Mouse (Mus musculus) intestine, postnatal 0 days (tissue): ENCODE results near the gene Cxcl17. TPM values are rescaled to one million over a fixed set of nuclear protein-coding genes. Genes with fewer than 3 reads are reported as not detected.

Source experiments
- ATAC-seq: fragments of 200-750 bp; cut with Nextera tagmentation; 2 replicates; pipeline ENCODE4 v1.8.0; 2017; ENCODE audit warnings: mild to moderate bottlenecking, moderate TSS enrichment, moderate library complexity
- H3K27ac ChIP-seq: fragments of 300-500 bp; sonication (generic); 2 replicates; pipeline ENCODE4 v1.5.1; 2014; ENCODE audit warnings: mild to moderate bottlenecking, low read depth, low read length, moderate library complexity
- H3K27me3 ChIP-seq: fragments of 300-500 bp; sonication (generic); replicated peaks from 2 replicates; pipeline ENCODE4 v1.6.1; 2014; ENCODE audit warnings: low read length, mixed read lengths; ENCODE audit not compliant: control insufficient read depth, insufficient read depth
- H3K36me3 ChIP-seq: fragments of 300-500 bp; sonication (generic); 2 replicates; pipeline ENCODE4 v1.6.1; 2014; ENCODE audit warnings: mild to moderate bottlenecking, moderate library complexity; ENCODE audit not compliant: control insufficient read depth, insufficient read depth
- H3K4me1 ChIP-seq: fragments of 300-500 bp; sonication (generic); replicated peaks from 2 replicates; pipeline ENCODE4 v1.6.1; 2014; ENCODE audit warnings: antibody characterized with exemption, low read length, mixed read lengths; ENCODE audit not compliant: control insufficient read depth, insufficient read depth
- H3K4me2 ChIP-seq: fragments of 300-500 bp; sonication (generic); replicated peaks from 2 replicates; pipeline ENCODE4 v1.6.1; 2014; ENCODE audit warnings: low read depth, mild to moderate bottlenecking, moderate library complexity
- H3K4me3 ChIP-seq: fragments of 300-500 bp; sonication (generic); 2 replicates; pipeline ENCODE4 v1.5.1; 2014; ENCODE audit warnings: low read depth, low read length
- H3K9ac ChIP-seq: fragments of 300-500 bp; sonication (generic); 2 replicates; pipeline ENCODE4 v1.6.1; 2014; ENCODE audit warnings: mild to moderate bottlenecking, low read depth, low read length
- H3K9me3 ChIP-seq: fragments of 300-500 bp; sonication (generic); 2 replicates; pipeline ENCODE4 v1.6.1; 2016; ENCODE audit warnings: mixed run types; ENCODE audit not compliant: control insufficient read depth
- CTCF ChIP-seq: sonication (generic); IDR thresholded peaks from 2 replicates; pipeline ENCODE4 v1.5.1; 2016; ENCODE audit warnings: low read depth, mild to moderate bottlenecking, control low read depth, antibody characterized with exemption, moderate library complexity
- WGBS: fragments of 180-500 bp; shearing (Covaris S2); extraction: QIAGEN DNeasy Blood & Tissue Kit; methylation state at CpG from one replicate; pipeline ENCODE4 v1.1.7; 2014; 5-methylcytosine and 5-hydroxymethylcytosine counted together
- polyA plus RNA-seq: library from polyadenylated mRNA; unstranded; fragments of >200 nt; fragmentation: Nextera tagmentation; extraction: Ambion mirVana; gene quantifications from 2 replicates; pipeline ENCODE4 v1.2.1, GENCODE M21; 2015

The Cxcl17 gene
- polyA plus RNA-seq, 1 experiment from 2014 or later = 0.16 TPM

DNA sequence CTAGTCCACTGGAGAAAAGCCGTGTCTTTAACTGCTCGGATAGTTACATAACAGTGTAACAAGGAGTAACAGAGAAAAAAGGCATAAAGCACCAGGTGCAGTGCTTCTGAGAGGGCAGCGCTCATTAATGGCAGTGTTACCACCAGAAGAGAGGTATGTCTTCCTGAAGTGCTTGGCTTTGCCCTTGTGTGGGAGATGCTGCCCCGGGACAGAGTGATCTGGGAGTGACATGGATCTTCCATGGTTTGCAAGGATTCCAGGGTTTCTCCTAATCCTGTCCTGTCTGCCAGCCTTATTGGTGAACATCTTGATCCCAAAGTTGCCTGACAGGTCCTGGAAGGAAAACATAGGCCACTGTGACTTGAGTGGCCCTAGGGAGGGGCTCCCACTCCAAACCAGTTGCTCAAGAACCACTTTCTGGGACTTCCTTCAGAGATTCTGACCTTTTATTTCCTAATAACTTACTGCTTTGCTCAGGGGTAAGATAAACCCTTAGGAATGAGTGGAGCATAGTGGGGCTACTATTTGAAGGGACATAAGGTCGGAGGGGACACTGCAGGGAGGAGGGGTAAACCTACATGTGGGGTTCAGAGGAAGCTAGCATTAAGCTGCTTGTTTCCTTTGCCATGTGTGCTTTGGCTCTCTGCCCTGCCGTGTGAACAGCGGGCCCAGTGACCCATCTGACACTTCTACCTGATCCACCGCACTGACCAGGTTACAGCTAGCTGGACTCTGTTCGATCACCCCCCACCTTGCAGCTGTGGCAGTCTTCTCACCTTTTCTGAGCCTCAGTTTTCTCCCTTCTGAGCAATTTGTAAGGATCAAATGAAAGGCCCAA lies 27.5 kb upstream of the Cxcl17 start:
- no peak for ATAC-seq
- H3K4me2 ChIP-seq = no peak overlapping the region

DNA sequence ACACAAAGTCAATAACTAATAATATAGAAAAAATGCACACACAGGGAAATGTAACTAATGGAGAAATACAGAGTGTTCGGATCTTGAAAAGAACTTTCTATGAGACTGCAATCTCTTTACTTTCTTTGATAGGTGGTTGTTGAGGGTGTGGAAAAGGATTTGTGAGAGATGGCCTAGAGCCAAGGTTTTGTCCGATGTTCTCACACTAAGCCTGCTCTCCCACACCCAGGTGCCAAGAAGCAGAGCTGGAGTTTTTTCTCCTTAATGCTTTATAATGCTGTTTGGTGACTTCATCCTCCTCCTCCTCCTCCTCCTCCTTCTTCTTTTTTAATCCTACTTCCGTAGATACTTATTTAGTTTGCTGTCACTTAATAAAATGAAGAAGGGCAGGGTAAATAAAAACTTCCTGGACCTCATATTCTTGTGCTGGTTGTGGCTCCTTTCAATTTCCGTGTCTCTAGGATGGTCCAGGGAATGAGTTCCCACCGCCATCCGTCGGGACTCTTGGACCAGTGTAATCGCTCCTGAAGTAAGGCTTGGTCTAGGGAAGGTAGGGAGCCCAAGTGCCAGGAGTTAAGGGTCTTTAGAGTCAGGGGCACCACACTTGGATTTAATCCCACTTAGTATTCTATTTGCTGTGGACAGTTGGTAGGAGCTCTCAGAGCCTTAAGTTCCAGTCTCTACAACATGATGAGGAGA lies 26.6 kb upstream of the Cxcl17 start:
- no peak overlapping the region for H3K27ac ChIP-seq

More for the DNA sequence above, 27.5 kb upstream of the Cxcl17 start:
- Histone ChIP-seq H3K4me1 (no peaks in the 10 kb centered on the region; the same call in 1 of the 2 replicates), H3K27me3 (no peaks in the 10 kb centered on the region), H3K4me3 (no peak overlapping the region), H3K27ac (no peak overlapping the region), H3K36me3 (no peaks in the 10 kb centered on the region), H3K9me3 (no peaks in the 10 kb centered on the region), H3K9ac (no peak overlapping the region)
- TF ChIP-seq CTCF = no peak
- 73% methylated on average over 9 of the region's 9 CpGs for WGBS

DNA sequence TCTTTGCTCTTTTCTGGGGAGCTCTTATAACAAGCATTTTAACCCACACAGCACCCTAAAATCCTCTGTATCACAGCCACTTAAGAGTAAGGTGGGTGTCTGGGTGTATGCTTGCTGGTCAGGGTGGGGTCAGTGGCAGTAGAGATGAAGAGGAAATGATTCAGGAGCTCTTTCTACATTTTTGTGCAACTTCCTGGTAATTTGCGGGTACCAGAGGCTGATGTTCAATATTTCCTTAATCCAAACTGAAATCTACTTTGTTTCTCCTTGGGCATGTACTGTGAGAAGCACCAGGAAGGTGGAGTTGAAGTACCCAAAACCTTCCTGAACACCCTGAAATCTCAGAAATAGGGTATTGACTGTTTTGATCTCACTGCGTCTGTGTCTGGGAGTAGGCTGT lies 24.0 kb upstream of the Cxcl17 start:
- ATAC-seq = no peak
- no peak overlapping the region for H3K4me2 ChIP-seq
- no peak overlapping the region for H3K4me3 ChIP-seq
- no peak for TF ChIP-seq CTCF
- peaks cover 4% of the 10 kb centered on the region; the same call in 1 of the 2 replicates for H3K4me1 ChIP-seq
- peak overlapping the region; percentile 35; the same call in 1 of the 2 replicates for H3K27ac ChIP-seq
- H3K9me3 ChIP-seq = no peaks in the 10 kb centered on the region
- H3K27me3 ChIP-seq = no peaks in the 10 kb centered on the region
- 66% methylated on average over 2 of the region's 2 CpGs for WGBS
- H3K36me3 ChIP-seq = no peaks in the 10 kb centered on the region
- H3K9ac ChIP-seq = no peak overlapping the region

More for the DNA sequence above, 26.6 kb upstream of the Cxcl17 start:
- H3K27me3 ChIP-seq = no peaks in the 10 kb centered on the region
- no peak overlapping the region for H3K4me2 ChIP-seq
- H3K4me3 ChIP-seq = no peak overlapping the region
- H3K9ac ChIP-seq = no peak overlapping the region
- no peak for TF ChIP-seq CTCF
- H3K9me3 ChIP-seq = no peaks in the 10 kb centered on the region
- H3K36me3 ChIP-seq = no peaks in the 10 kb centered on the region
- ATAC-seq = no peak
- peaks cover under 1% of the 10 kb centered on the region; the same call in 1 of the 2 replicates for H3K4me1 ChIP-seq
- 79% methylated on average over 8 of the region's 8 CpGs for WGBS

DNA sequence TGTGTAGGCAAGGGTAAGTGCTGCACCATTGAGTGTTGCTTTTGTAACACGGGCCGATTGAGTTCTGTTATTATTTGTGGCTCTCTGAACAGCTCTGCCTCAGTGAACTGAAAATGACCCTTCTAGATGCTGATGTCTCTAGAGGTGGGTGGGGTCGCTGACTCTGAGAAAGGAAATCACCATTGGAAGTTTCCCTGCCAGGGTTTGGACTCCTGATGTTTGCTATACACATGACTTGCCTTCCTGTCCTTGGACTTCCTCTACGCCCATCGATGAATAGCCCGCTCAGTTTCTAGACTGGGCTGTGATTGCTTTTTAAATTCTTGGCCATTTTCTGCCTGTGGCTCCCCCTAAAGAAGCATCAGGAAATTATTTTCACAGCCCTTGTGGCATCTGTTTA lies 23.5 kb upstream of the Cxcl17 start:
- Histone ChIP-seq H3K27me3 (no peaks in the 10 kb centered on the region), H3K4me2 (no peak overlapping the region), H3K36me3 (no peaks in the 10 kb centered on the region), H3K9me3 (no peaks in the 10 kb centered on the region), H3K9ac (no peak overlapping the region), H3K4me3 (no peak overlapping the region), H3K27ac (peak overlapping the region; percentile 35; the same call in 1 of the 2 replicates), H3K4me1 (peaks cover 6% of the 10 kb centered on the region; the same call in 1 of the 2 replicates)
- 70% methylated on average over 6 of the region's 6 CpGs for WGBS
- no peak for TF ChIP-seq CTCF
- ATAC-seq = no peak

DNA sequence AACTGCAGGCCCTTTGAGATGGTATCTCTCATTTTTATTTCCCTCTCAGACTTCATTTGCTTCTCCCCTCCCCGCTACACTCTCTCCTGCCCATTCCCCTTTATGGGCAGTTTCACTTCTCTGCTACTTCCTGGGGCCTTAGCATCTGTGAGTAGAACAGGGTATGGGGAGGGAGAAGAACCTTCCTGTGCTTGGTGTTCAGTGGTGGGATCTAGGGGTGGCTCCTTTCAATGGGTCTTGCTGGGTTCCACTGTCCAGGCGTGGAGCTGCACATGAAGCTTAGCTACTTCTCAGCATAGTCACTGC lies 22.8 kb upstream of the Cxcl17 start:
- Histone ChIP-seq H3K9ac (no peak overlapping the region), H3K4me1 (peaks cover 10% of the 10 kb centered on the region; the same call in 1 of the 2 replicates), H3K4me2 (no peak overlapping the region), H3K9me3 (no peaks in the 10 kb centered on the region), H3K27ac (peak overlapping the region; percentile 41; the same call in 1 of the 2 replicates), H3K4me3 (no peak overlapping the region), H3K36me3 (no peaks in the 10 kb centered on the region), H3K27me3 (no peaks in the 10 kb centered on the region)
- TF ChIP-seq CTCF = no peak
- ATAC-seq = no peak
- WGBS = 84% methylated on average over 2 of the region's 2 CpGs
